Mouse (Mus musculus): ENCODE measurements around the gene Hook2. TPM values are rescaled to one million over a fixed set of nuclear protein-coding genes. Genes with fewer than 3 reads are reported as not detected.
A peak's percentile ranks its signal among the peaks of the same experiment; 100 is the strongest.

The Hook2 gene
- 21.4 and 32.5 TPM in 2 replicates for total RNA-seq (2014; rRNA removed)
- polyA plus RNA-seq (2015; fragmentation: Nextera tagmentation; extraction: Ambion mirVana), result 40.1 and 41.3 TPM in 2 replicates

- no peaks in the 10 kb centered on the region for H3K27me3 ChIP-seq (ENCODE audit: insufficient read depth, low read length)
- peak within 1 kb of the TSS; percentile 91 for H3K9ac ChIP-seq (replicated peaks; ENCODE audit: low read length, poor library complexity, severe bottlenecking)
- H3K4me1 ChIP-seq (ENCODE audit: insufficient read depth, low read length), result peaks cover 5% of the 10 kb centered on the region; the same call in 1 of the 2 replicates
- DNase-seq (ENCODE audit: low spot score) (peak; percentile 99), ATAC-seq (ENCODE audit: low FRiP score) (peak; percentile 89)
- no peaks in the 10 kb centered on the region for H3K9me3 ChIP-seq (ENCODE audit: low read length)
- peak within 1 kb of the TSS; percentile 91 for H3K4me2 ChIP-seq (ENCODE audit: low read depth, low read length, poor library complexity, severe bottlenecking)
- peak within 1 kb of the TSS; percentile 72 for H3K27ac ChIP-seq (ENCODE audit: low read depth, low read length)
- WGBS, result 0% methylated on average over 26 of the region's 28 CpGs
- H3K36me3 ChIP-seq (ENCODE audit: insufficient read depth, low read length), result 0 out of 2 replicates have a peak, but pooled peaks cover 10% of the 10 kb centered on the region
- peak; percentile 98 for TF ChIP-seq CTCF (IDR thresholded peaks at IDR 0.05)
- peak within 1 kb of the TSS; percentile 59 for H3K4me3 ChIP-seq (ENCODE audit: low read depth, low read length)
These were observed at the start of gene Hook2 for GRCm38 (mm10) chr8:84990349-84990748. Gene Hook2 (plus strand): TSS chr8:84990603.

GRCm38 (mm10) chr8:84943699-84944098 lies 46.7 kb upstream of the Hook2 start:
- H3K4me3 ChIP-seq (ENCODE audit: low read depth, low read length), result peak overlapping the region; percentile 77; the same call in 1 of the 2 replicates
- H3K27me3 ChIP-seq (ENCODE audit: insufficient read depth, low read length), result 0 out of 2 replicates have a peak, but pooled peaks cover 4% of the 10 kb centered on the region
- H3K9me3 ChIP-seq (ENCODE audit: low read length), result no peaks in the 10 kb centered on the region
- TF ChIP-seq CTCF (IDR thresholded peaks at IDR 0.05), result no peak
- H3K4me1 ChIP-seq (ENCODE audit: insufficient read depth, low read length), result no peaks in the 10 kb centered on the region; the same call in 1 of the 2 replicates
- H3K9ac ChIP-seq (replicated peaks; ENCODE audit: low read length, poor library complexity, severe bottlenecking), result no peak overlapping the region
- WGBS, result 23% methylated on average over 4 of the region's 4 CpGs
- no peaks in the 10 kb centered on the region for H3K36me3 ChIP-seq (ENCODE audit: insufficient read depth, low read length)
- no peak for ATAC-seq (ENCODE audit: low FRiP score)
- H3K27ac ChIP-seq (ENCODE audit: low read depth, low read length), result no peak overlapping the region
- DNase-seq (ENCODE audit: low spot score), result peak; percentile 48
- peak overlapping the region; percentile 69 for H3K4me2 ChIP-seq (ENCODE audit: low read depth, low read length, poor library complexity, severe bottlenecking)

- Histone ChIP-seq H3K9ac (replicated peaks; ENCODE audit: low read length, poor library complexity, severe bottlenecking) (peak overlapping the region; percentile 83; the same call in 1 of the 2 replicates), H3K9me3 (ENCODE audit: low read length) (no peaks in the 10 kb centered on the region), H3K4me1 (ENCODE audit: insufficient read depth, low read length) (no peaks in the 10 kb centered on the region; the same call in 1 of the 2 replicates), H3K36me3 (ENCODE audit: insufficient read depth, low read length) (no peaks in the 10 kb centered on the region), H3K27ac (ENCODE audit: low read depth, low read length) (peak overlapping the region; percentile 84), H3K4me2 (ENCODE audit: low read depth, low read length, poor library complexity, severe bottlenecking) (peak overlapping the region; percentile 69), H3K27me3 (ENCODE audit: insufficient read depth, low read length) (0 out of 2 replicates have a peak, but pooled peaks cover 4% of the 10 kb centered on the region), H3K4me3 (ENCODE audit: low read depth, low read length) (peak overlapping the region; percentile 77)
- 2% methylated on average over 26 of the region's 26 CpGs for WGBS
- DNase-seq (ENCODE audit: low spot score) (peak; percentile 72), ATAC-seq (ENCODE audit: low FRiP score) (peak; percentile 28; the same call in 1 of the 2 replicates)
- no peak for TF ChIP-seq CTCF (IDR thresholded peaks at IDR 0.05)
These were observed 45.8 kb upstream of the Hook2 start for GRCm38 (mm10) chr8:84944478-84945160.

GRCm38 (mm10) chr8:84945235-84945632 lies 45.2 kb upstream of the Hook2 start:
- Histone ChIP-seq H3K4me2 (ENCODE audit: low read depth, low read length, poor library complexity, severe bottlenecking) (peak overlapping the region; percentile 69), H3K4me3 (ENCODE audit: low read depth, low read length) (peak overlapping the region; percentile 77), H3K27me3 (ENCODE audit: insufficient read depth, low read length) (peaks cover 7% of the 10 kb centered on the region), H3K27ac (ENCODE audit: low read depth, low read length) (peak overlapping the region; percentile 84), H3K4me1 (ENCODE audit: insufficient read depth, low read length) (no peaks in the 10 kb centered on the region; the same call in 1 of the 2 replicates), H3K9ac (replicated peaks; ENCODE audit: low read length, poor library complexity, severe bottlenecking) (peak overlapping the region; percentile 83), H3K9me3 (ENCODE audit: low read length) (no peaks in the 10 kb centered on the region), H3K36me3 (ENCODE audit: insufficient read depth, low read length) (no peaks in the 10 kb centered on the region)
- WGBS, result 2% methylated on average over 11 of the region's 11 CpGs
- peak; percentile 67 for ATAC-seq (ENCODE audit: low FRiP score)
- peak; percentile 85 for DNase-seq (ENCODE audit: low spot score)
- TF ChIP-seq CTCF (IDR thresholded peaks at IDR 0.05), result no peak

GRCm38 (mm10) chr8:84945633-84946527 lies 44.5 kb upstream of the Hook2 start:
- TF ChIP-seq CTCF (IDR thresholded peaks at IDR 0.05), result peak; percentile 70
- H3K27me3 ChIP-seq (ENCODE audit: insufficient read depth, low read length), result peaks cover 11% of the 10 kb centered on the region
- no peaks in the 10 kb centered on the region for H3K9me3 ChIP-seq (ENCODE audit: low read length)
- peak overlapping the region; percentile 84 for H3K27ac ChIP-seq (ENCODE audit: low read depth, low read length)
- ATAC-seq (ENCODE audit: low FRiP score), result peak; percentile 61
- H3K9ac ChIP-seq (replicated peaks; ENCODE audit: low read length, poor library complexity, severe bottlenecking), result peak overlapping the region; percentile 83
- WGBS, result 1% methylated on average over 31 of the region's 67 CpGs
- H3K4me2 ChIP-seq (ENCODE audit: low read depth, low read length, poor library complexity, severe bottlenecking), result peak overlapping the region; percentile 69
- H3K4me1 ChIP-seq (ENCODE audit: insufficient read depth, low read length), result no peaks in the 10 kb centered on the region; the same call in 1 of the 2 replicates
- H3K4me3 ChIP-seq (ENCODE audit: low read depth, low read length), result peak overlapping the region; percentile 77
- H3K36me3 ChIP-seq (ENCODE audit: insufficient read depth, low read length), result no peaks in the 10 kb centered on the region
- peak; percentile 50 for DNase-seq (ENCODE audit: low spot score)

Measured in midbrain, postnatal 0 days (tissue).